Mouse (Mus musculus) embryonic facial prominence, embryonic 15.5 days (tissue): ENCODE results near the gene Cenpk. TPM values are rescaled to one million over a fixed set of nuclear protein-coding genes. Genes with fewer than 3 reads are reported as not detected.

Source experiments
- ATAC-seq: fragments of 200-750 bp; cut with Nextera tagmentation; 2 replicates; pipeline ENCODE4 v1.8.0; 2017; ENCODE audit warnings: low read depth, moderate TSS enrichment; ENCODE audit not compliant: insufficient number of reproducible peaks, low FRiP score, low TSS enrichment
- H3K27ac ChIP-seq: fragments of 300-500 bp; sonication (generic); replicated peaks from 2 replicates; pipeline ENCODE4 v1.5.1; 2015; ENCODE audit warnings: mild to moderate bottlenecking, inconsistent platforms
- H3K27me3 ChIP-seq: fragments of 300-500 bp; sonication (generic); 2 replicates; pipeline ENCODE4 v1.6.1; 2015; ENCODE audit warnings: inconsistent platforms
- H3K36me3 ChIP-seq: fragments of 300-500 bp; sonication (generic); 2 replicates; pipeline ENCODE4 v1.6.1; 2015; ENCODE audit warnings: mild to moderate bottlenecking, inconsistent platforms
- H3K4me1 ChIP-seq: fragments of 300-500 bp; sonication (generic); 2 replicates; pipeline ENCODE4 v1.6.1; 2015; ENCODE audit warnings: inconsistent platforms
- H3K4me2 ChIP-seq: fragments of 300-500 bp; sonication (generic); replicated peaks from 2 replicates; pipeline ENCODE4 v1.6.1; 2015; ENCODE audit warnings: mild to moderate bottlenecking, inconsistent platforms
- H3K4me3 ChIP-seq: fragments of 300-500 bp; sonication (generic); replicated peaks from 2 replicates; pipeline ENCODE4 v1.5.1; 2015; ENCODE audit warnings: mild to moderate bottlenecking, inconsistent platforms
- H3K9ac ChIP-seq: fragments of 300-500 bp; sonication (generic); 2 replicates; pipeline ENCODE4 v1.6.1; 2015; ENCODE audit warnings: inconsistent platforms
- H3K9me3 ChIP-seq: fragments of 300-500 bp; sonication (generic); replicated peaks from 2 replicates; pipeline ENCODE4 v1.6.1; 2016; ENCODE audit warnings: inconsistent platforms
- WGBS: fragments of 180-500 bp; shearing (Covaris S2); methylation state at CpG from one replicate; pipeline ENCODE4 v1.1.7; 2015; 5-methylcytosine and 5-hydroxymethylcytosine counted together
- polyA plus RNA-seq: library from polyadenylated mRNA; unstranded; fragments of >200 nt; fragmentation: Nextera tagmentation; extraction: Ambion mirVana; gene quantifications from 2 replicates; pipeline ENCODE4 v1.2.1, GENCODE M21; 2015

Cenpk gene
- polyA plus RNA-seq, 1 experiment from 2014 or later, result 45.1 TPM

GRCm38 (mm10) chr13:104286336-104286735, 57.9 kb downstream of the Cenpk start:
- no peak for ATAC-seq
- Histone ChIP-seq H3K9me3 (no peaks in the 10 kb centered on the region), H3K27ac (peak overlapping the region; percentile 91), H3K4me1 (peaks cover 11% of the 10 kb centered on the region; the same call in 1 of the 2 replicates), H3K27me3 (no peaks in the 10 kb centered on the region), H3K4me3 (peak overlapping the region; percentile 52), H3K36me3 (no peaks in the 10 kb centered on the region), H3K9ac (0 out of 2 replicates have a peak overlapping the region, but pooled peaks have one; percentile 23), H3K4me2 (peak overlapping the region; percentile 59)
- 0% methylated on average over 4 of the region's 4 CpGs for WGBS

GRCm38 (mm10) chr13:104286897-104287309, 58.5 kb downstream of the Cenpk start:
- H3K27ac ChIP-seq, result peak overlapping the region; percentile 91

GRCm38 (mm10) chr13:104287366-104288225, 59.2 kb downstream of the Cenpk start, which contains the start of gene Adamts6:
Gene Adamts6 (plus strand): TSS chr13:104287835.
- H3K9me3 ChIP-seq, result no peaks in the 10 kb centered on the region
- H3K4me3 ChIP-seq, result peak within 1 kb of the TSS; percentile 52
- under 1% methylated on average over 23 of the region's 23 CpGs for WGBS
- ATAC-seq, result no peak
- peak within 1 kb of the TSS; percentile 91 for H3K27ac ChIP-seq
- H3K9ac ChIP-seq, result peak within 1 kb of the TSS; percentile 15; the same call in 1 of the 2 replicates
- no peaks in the 10 kb centered on the region for H3K27me3 ChIP-seq
- peak within 1 kb of the TSS; percentile 59 for H3K4me2 ChIP-seq
- no peaks in the 10 kb centered on the region for H3K36me3 ChIP-seq
- peaks cover 11% of the 10 kb centered on the region; the same call in 1 of the 2 replicates for H3K4me1 ChIP-seq

More at GRCm38 (mm10) chr13:104286897-104287309, 58.5 kb downstream of the Cenpk start:
- Histone ChIP-seq H3K4me1 (peaks cover 11% of the 10 kb centered on the region; the same call in 1 of the 2 replicates), H3K36me3 (no peaks in the 10 kb centered on the region), H3K9me3 (no peaks in the 10 kb centered on the region), H3K4me3 (peak overlapping the region; percentile 52), H3K9ac (no peak overlapping the region), H3K27me3 (no peaks in the 10 kb centered on the region), H3K4me2 (peak overlapping the region; percentile 59)
- ATAC-seq, result peak; percentile 91
- under 1% methylated on average over 10 of the region's 10 CpGs for WGBS

- no peak for ATAC-seq
- H3K9me3 ChIP-seq, result no peaks in the 10 kb centered on the region
- H3K9ac ChIP-seq, result no peak overlapping the region
- peaks cover 11% of the 10 kb centered on the region; the same call in 1 of the 2 replicates for H3K4me1 ChIP-seq
- H3K36me3 ChIP-seq, result no peaks in the 10 kb centered on the region
- peak overlapping the region; percentile 59 for H3K4me2 ChIP-seq
- H3K4me3 ChIP-seq, result peak overlapping the region; percentile 52
- H3K27me3 ChIP-seq, result no peaks in the 10 kb centered on the region
- WGBS, result under 1% methylated on average over 7 of the region's 7 CpGs
- H3K27ac ChIP-seq, result peak overlapping the region; percentile 91
Observed at GRCm38 (mm10) chr13:104288226-104288859, 59.9 kb downstream of the Cenpk start.

GRCm38 (mm10) chr13:104289176-104289575, 60.8 kb downstream of the Cenpk start:
- H3K4me2 ChIP-seq, result 0 out of 2 replicates have a peak overlapping the region, but pooled peaks have one; percentile 59
- H3K4me3 ChIP-seq, result no peak overlapping the region
- no peaks in the 10 kb centered on the region for H3K36me3 ChIP-seq
- H3K4me1 ChIP-seq, result peaks cover 11% of the 10 kb centered on the region; the same call in 1 of the 2 replicates
- no peak for ATAC-seq
- H3K9ac ChIP-seq, result no peak overlapping the region
- H3K27me3 ChIP-seq, result no peaks in the 10 kb centered on the region
- H3K27ac ChIP-seq, result no peak overlapping the region
- no peaks in the 10 kb centered on the region for H3K9me3 ChIP-seq

GRCm38 (mm10) chr13:104295472-104295871, 67.1 kb downstream of the Cenpk start:
- Histone ChIP-seq H3K9ac (no peak overlapping the region), H3K4me2 (no peak overlapping the region), H3K4me3 (no peak overlapping the region), H3K36me3 (no peaks in the 10 kb centered on the region), H3K27ac (no peak overlapping the region), H3K4me1 (no peaks in the 10 kb centered on the region), H3K9me3 (no peaks in the 10 kb centered on the region), H3K27me3 (no peaks in the 10 kb centered on the region)
- ATAC-seq, result no peak
- 83% methylated on average over 1 of the region's 1 CpGs for WGBS

Other genes with a start within 250 kb of the Cenpk start
- 15.7 and 18.8 TPM in 2 replicates for gene Nln, start 119.0 kb upstream of the Cenpk start, polyA plus RNA-seq
- gene Sgtb, start 118.9 kb upstream of the Cenpk start, polyA plus RNA-seq, result 8.2 and 8.7 TPM in 2 replicates
- 55.0 and 55.9 TPM in 2 replicates for gene Trappc13, start 50.1 kb upstream of the Cenpk start, polyA plus RNA-seq
- 19.3 and 20.9 TPM in 2 replicates for gene Trim23, start 49.8 kb upstream of the Cenpk start, polyA plus RNA-seq
- 14.7 TPM in 2 replicates for gene Ppwd1, start 232 bp downstream of the Cenpk start, polyA plus RNA-seq
- 1.9 and 2.4 TPM in 2 replicates for gene Adamts6, start 59.2 kb downstream of the Cenpk start, polyA plus RNA-seq